Mouse (Mus musculus): ENCODE measurements around the gene Ube2q1.

Gene Ube2q1

GRCm38 (mm10) chr3:89821548-89822480 is 48.4 kb downstream of the Ube2q1 start:
- no peak for DNase-seq

DNA sequence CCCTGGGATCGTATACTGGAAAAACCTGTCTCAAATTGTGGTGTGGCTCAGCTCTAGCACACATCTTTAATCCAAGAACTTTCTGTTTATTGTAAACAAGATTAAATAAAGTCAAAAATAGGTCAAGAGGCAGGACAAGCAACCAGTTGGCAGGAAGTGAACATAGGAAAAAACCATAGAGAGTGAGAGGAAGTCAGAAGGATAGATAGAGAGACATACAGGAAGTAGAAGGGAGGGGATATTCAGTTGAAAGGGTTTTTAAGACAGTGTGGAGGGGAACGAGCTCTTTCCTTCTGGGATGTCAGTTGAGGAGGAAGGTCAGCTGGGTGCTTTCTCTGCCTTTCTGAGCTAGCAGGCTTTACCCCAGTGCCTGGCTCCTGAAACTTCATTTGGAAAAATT is 50.2 kb downstream of the Ube2q1 start:
- DNase-seq = no peak

GRCm38 (mm10) chr3:89826295-89826694 is 52.9 kb downstream of the Ube2q1 start:
- DNase-seq = no peak

GRCm38 (mm10) chr3:89830815-89831591 is 57.6 kb downstream of the Ube2q1 start, which contains the start of gene She:
She (plus strand) TSS chr3:89831370.
- DNase-seq = peak; percentile 63 to 82
